Mouse (Mus musculus): Measurements from ENCODE around the gene Mybpc2. TPM values are rescaled to one million over a fixed set of nuclear protein-coding genes. Genes with fewer than 3 reads are reported as not detected.
A peak's percentile ranks its signal among the peaks of the same experiment; 100 is the strongest.

Mybpc2 gene
- polyA plus RNA-seq, 1 experiment from 2014 or later = 0.09 TPM

DNA sequence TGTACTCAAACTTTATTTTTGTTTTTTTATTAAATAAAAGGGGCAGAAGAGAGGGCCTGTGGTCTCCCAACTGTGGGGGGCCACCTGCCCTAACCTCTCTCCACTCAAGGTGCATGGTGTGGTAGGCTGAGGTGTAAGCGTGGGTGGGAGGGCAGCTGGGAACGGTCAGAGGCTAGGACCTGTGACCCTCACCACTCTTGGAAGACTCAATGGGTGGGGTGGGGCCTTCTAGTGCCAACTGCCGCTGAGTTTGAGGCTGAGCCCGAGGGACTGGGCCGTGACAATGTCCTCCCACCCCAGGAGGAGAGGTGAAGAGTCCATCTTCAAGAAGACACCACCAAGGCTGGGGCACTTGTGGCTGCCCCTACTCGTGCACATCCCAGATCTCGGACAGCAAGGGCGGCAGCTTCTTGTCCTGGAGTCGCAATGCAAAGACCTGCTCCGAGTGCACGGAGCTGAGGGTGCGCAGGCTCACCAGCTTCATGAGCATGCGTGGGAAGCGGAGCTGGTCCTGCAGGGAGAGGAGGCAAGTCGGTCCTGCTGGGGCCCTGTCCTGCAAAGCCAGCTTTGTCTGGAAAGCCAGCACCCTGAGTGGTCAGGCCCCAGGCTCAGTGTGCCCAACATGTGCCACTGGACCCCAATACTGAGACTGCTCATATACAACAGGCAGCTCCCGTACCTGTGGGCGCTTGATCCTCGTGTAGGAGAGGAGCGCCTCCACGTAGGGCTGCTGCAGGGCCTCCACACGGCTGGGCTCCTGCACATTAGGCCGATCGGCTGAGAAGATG, 25.4 kb upstream of the Mybpc2 start:
- DNase-seq (ENCODE audit: low spot score) = no peak
- Histone ChIP-seq H3K27ac (replicated peaks; ENCODE audit: low read depth, low read length) (no peak overlapping the region), H3K4me3 (ENCODE audit: low read depth, low read length) (no peak overlapping the region), H3K9ac (ENCODE audit: low read length) (no peak overlapping the region), H3K36me3 (ENCODE audit: control insufficient read depth, insufficient read depth, low read length) (peaks cover 21% of the 10 kb centered on the region), H3K4me1 (ENCODE audit: control insufficient read depth, insufficient read depth, low read length) (peaks cover 10% of the 10 kb centered on the region), H3K27me3 (ENCODE audit: control insufficient read depth, insufficient read depth, low read length) (no peaks in the 10 kb centered on the region), H3K4me2 (ENCODE audit: low read depth, severe bottlenecking) (no peak overlapping the region), H3K9me3 (ENCODE audit: control insufficient read depth, low read length) (no peaks in the 10 kb centered on the region)
- WGBS = 90% methylated on average over 23 of the region's 23 CpGs
- no peak for ATAC-seq (ENCODE audit: insufficient number of reproducible peaks, low FRiP score, low TSS enrichment, low read depth)

DNA sequence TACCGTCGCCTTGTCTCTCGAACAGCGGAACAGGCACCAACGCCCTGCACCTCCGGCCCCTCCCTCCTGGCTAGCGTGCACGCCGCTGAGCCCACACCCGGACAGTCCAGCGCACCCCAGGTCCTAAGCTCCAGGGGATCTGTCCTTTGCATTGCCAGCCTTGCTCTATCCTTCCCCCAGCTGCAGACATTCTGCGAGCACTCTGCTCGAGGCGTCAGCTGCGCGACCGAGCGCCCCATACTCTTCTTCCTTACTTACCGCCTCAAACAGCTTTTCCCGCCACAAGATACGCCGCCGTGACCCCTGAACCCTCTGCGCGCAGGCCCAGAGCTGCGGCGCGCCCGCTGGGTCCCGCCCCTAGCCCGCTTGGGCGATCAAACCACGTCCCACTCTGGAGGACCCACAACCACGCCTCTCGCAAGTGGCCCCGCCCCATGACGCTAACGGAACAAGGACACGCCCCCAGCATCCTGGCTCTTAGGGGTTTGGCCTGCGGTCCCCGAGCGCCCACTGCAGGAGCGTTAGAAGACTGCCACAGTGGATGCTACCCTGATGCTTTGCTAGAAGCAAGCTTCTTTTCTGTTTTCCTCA, 24.1 kb upstream of the Mybpc2 start, which contains the start of gene Pold1:
Gene Pold1 (minus strand): TSS at position 353 of the 591 bp plus-strand sequence.
- no peak within 1 kb of the TSS; the same call in 1 of the 2 replicates for H3K27ac ChIP-seq (replicated peaks; ENCODE audit: low read depth, low read length)
- DNase-seq (ENCODE audit: low spot score) = peak; percentile 100
- H3K4me3 ChIP-seq (ENCODE audit: low read depth, low read length) = peak within 1 kb of the TSS; percentile 65
- peak; percentile 92 for ATAC-seq (ENCODE audit: insufficient number of reproducible peaks, low FRiP score, low TSS enrichment, low read depth)
- H3K36me3 ChIP-seq (ENCODE audit: control insufficient read depth, insufficient read depth, low read length) = peaks cover 21% of the 10 kb centered on the region
- peak within 1 kb of the TSS; percentile 72 for H3K4me2 ChIP-seq (ENCODE audit: low read depth, severe bottlenecking)
- H3K4me1 ChIP-seq (ENCODE audit: control insufficient read depth, insufficient read depth, low read length) = peaks cover 10% of the 10 kb centered on the region
- under 1% methylated on average over 43 of the region's 43 CpGs for WGBS
- H3K9me3 ChIP-seq (ENCODE audit: control insufficient read depth, low read length) = no peaks in the 10 kb centered on the region
- H3K9ac ChIP-seq (ENCODE audit: low read length) = peak within 1 kb of the TSS; percentile 77
- H3K27me3 ChIP-seq (ENCODE audit: control insufficient read depth, insufficient read depth, low read length) = no peaks in the 10 kb centered on the region

GRCm38 (mm10) chr7:44547725-44548124, 23.3 kb upstream of the Mybpc2 start:
- Histone ChIP-seq H3K36me3 (ENCODE audit: control insufficient read depth, insufficient read depth, low read length) (peaks cover 27% of the 10 kb centered on the region), H3K4me2 (ENCODE audit: low read depth, severe bottlenecking) (peak overlapping the region; percentile 72), H3K4me1 (ENCODE audit: control insufficient read depth, insufficient read depth, low read length) (peaks cover 7% of the 10 kb centered on the region), H3K9me3 (ENCODE audit: control insufficient read depth, low read length) (no peaks in the 10 kb centered on the region), H3K27me3 (ENCODE audit: control insufficient read depth, insufficient read depth, low read length) (no peaks in the 10 kb centered on the region), H3K27ac (replicated peaks; ENCODE audit: low read depth, low read length) (no peak overlapping the region), H3K4me3 (ENCODE audit: low read depth, low read length) (peak overlapping the region; percentile 65), H3K9ac (ENCODE audit: low read length) (peak overlapping the region; percentile 77)
- ATAC-seq (ENCODE audit: insufficient number of reproducible peaks, low FRiP score, low TSS enrichment, low read depth) (no peak), DNase-seq (ENCODE audit: low spot score) (no peak)
- WGBS = 22% methylated on average over 5 of the region's 5 CpGs

DNA sequence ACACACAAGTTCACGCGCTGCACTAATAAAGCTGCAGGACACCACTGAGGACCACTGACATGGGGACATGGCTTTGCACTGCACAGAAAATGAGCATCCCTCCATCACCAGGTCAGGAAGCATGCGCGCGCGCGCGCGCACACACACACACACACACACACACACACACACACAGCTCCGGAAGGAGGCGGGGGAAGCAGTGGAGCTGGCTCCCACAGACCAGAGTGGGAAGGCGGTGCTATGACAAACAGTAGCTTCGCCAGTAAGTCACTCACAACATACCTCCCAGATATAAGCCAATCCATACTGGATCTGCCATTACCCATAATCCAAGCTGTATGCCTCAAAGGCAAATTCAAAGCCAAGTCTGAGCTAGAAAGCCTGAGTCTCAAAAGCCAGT, 22.6 kb upstream of the Mybpc2 start:
- Histone ChIP-seq H3K9ac (ENCODE audit: low read length) (no peak overlapping the region; the same call in 1 of the 2 replicates), H3K4me1 (ENCODE audit: control insufficient read depth, insufficient read depth, low read length) (peaks cover 7% of the 10 kb centered on the region), H3K4me2 (ENCODE audit: low read depth, severe bottlenecking) (peak overlapping the region; percentile 72), H3K27ac (replicated peaks; ENCODE audit: low read depth, low read length) (no peak overlapping the region), H3K36me3 (ENCODE audit: control insufficient read depth, insufficient read depth, low read length) (peaks cover 30% of the 10 kb centered on the region), H3K9me3 (ENCODE audit: control insufficient read depth, low read length) (no peaks in the 10 kb centered on the region), H3K4me3 (ENCODE audit: low read depth, low read length) (no peak overlapping the region), H3K27me3 (ENCODE audit: control insufficient read depth, insufficient read depth, low read length) (no peaks in the 10 kb centered on the region)
- 94% methylated on average over 13 of the region's 13 CpGs for WGBS
- ATAC-seq (ENCODE audit: insufficient number of reproducible peaks, low FRiP score, low TSS enrichment, low read depth) = no peak
- DNase-seq (ENCODE audit: low spot score) = no peak

DNA sequence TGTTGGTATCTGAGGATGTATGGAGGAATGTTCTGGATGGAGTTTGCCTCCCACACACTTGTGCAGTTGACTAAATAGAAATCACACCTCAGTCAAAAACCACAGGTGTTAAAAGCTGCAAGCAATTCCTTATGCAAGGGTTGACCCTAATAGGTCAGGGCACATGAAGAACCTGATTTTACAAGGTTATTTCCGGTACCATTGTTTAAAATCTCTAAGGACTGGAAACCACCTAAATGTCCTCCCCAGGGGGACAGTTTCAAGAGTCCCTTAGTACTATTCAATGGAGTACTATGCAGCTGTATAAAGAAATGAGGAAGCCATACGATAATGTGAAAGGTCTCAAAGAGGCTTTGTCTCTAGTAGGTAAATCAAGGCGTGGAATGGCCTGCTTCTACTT, 21.8 kb upstream of the Mybpc2 start:
- Histone ChIP-seq H3K9me3 (ENCODE audit: control insufficient read depth, low read length) (no peaks in the 10 kb centered on the region), H3K27ac (replicated peaks; ENCODE audit: low read depth, low read length) (no peak overlapping the region), H3K27me3 (ENCODE audit: control insufficient read depth, insufficient read depth, low read length) (no peaks in the 10 kb centered on the region), H3K4me2 (ENCODE audit: low read depth, severe bottlenecking) (no peak overlapping the region), H3K4me1 (ENCODE audit: control insufficient read depth, insufficient read depth, low read length) (peaks cover 7% of the 10 kb centered on the region), H3K9ac (ENCODE audit: low read length) (no peak overlapping the region), H3K36me3 (ENCODE audit: control insufficient read depth, insufficient read depth, low read length) (peaks cover 30% of the 10 kb centered on the region), H3K4me3 (ENCODE audit: low read depth, low read length) (no peak overlapping the region)
- over 99% methylated on average over 3 of the region's 3 CpGs for WGBS
- ATAC-seq (ENCODE audit: insufficient number of reproducible peaks, low FRiP score, low TSS enrichment, low read depth) (no peak), DNase-seq (ENCODE audit: low spot score) (no peak)

DNA sequence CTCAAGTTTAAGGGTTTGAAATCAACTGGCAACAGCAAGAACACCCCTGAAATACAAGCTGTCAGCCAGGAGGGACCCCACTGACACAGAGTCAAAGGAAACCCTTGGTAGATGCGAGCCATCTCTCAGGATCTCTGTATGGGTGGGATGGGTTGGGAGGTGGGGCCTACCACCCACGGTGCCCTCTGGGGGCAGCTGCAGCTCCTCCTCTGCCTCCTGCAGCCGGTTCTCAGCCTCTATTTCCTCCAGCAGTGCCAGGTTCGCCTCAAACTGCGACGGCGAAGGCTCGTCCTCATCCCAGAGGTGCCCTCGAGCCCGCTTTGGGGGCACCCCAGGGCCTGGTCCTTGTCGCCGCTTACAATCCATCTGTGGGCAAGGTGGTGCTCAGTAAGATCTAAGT, 18.6 kb upstream of the Mybpc2 start:
- Histone ChIP-seq H3K4me3 (ENCODE audit: low read depth, low read length) (no peak overlapping the region), H3K9me3 (ENCODE audit: control insufficient read depth, low read length) (no peaks in the 10 kb centered on the region), H3K4me2 (ENCODE audit: low read depth, severe bottlenecking) (no peak overlapping the region), H3K36me3 (ENCODE audit: control insufficient read depth, insufficient read depth, low read length) (peaks cover 41% of the 10 kb centered on the region), H3K27ac (replicated peaks; ENCODE audit: low read depth, low read length) (no peak overlapping the region; the same call in 1 of the 2 replicates), H3K27me3 (ENCODE audit: control insufficient read depth, insufficient read depth, low read length) (no peaks in the 10 kb centered on the region), H3K4me1 (ENCODE audit: control insufficient read depth, insufficient read depth, low read length) (peaks cover 7% of the 10 kb centered on the region), H3K9ac (ENCODE audit: low read length) (no peak overlapping the region)
- ATAC-seq (ENCODE audit: insufficient number of reproducible peaks, low FRiP score, low TSS enrichment, low read depth) (no peak), DNase-seq (ENCODE audit: low spot score) (no peak)
- WGBS = 79% methylated on average over 12 of the region's 12 CpGs

GRCm38 (mm10) chr7:44542555-44542954, 18.1 kb upstream of the Mybpc2 start:
- Histone ChIP-seq H3K36me3 (ENCODE audit: control insufficient read depth, insufficient read depth, low read length) (peaks cover 44% of the 10 kb centered on the region), H3K9me3 (ENCODE audit: control insufficient read depth, low read length) (no peaks in the 10 kb centered on the region), H3K4me2 (ENCODE audit: low read depth, severe bottlenecking) (no peak overlapping the region), H3K4me3 (ENCODE audit: low read depth, low read length) (no peak overlapping the region), H3K4me1 (ENCODE audit: control insufficient read depth, insufficient read depth, low read length) (peaks cover 4% of the 10 kb centered on the region), H3K27ac (replicated peaks; ENCODE audit: low read depth, low read length) (no peak overlapping the region), H3K9ac (ENCODE audit: low read length) (no peak overlapping the region), H3K27me3 (ENCODE audit: control insufficient read depth, insufficient read depth, low read length) (no peaks in the 10 kb centered on the region)
- 95% methylated on average over 11 of the region's 11 CpGs for WGBS
- ATAC-seq (ENCODE audit: insufficient number of reproducible peaks, low FRiP score, low TSS enrichment, low read depth) = no peak
- no peak for DNase-seq (ENCODE audit: low spot score)

GRCm38 (mm10) chr7:44538756-44539624, 14.5 kb upstream of the Mybpc2 start:
- Histone ChIP-seq H3K36me3 (ENCODE audit: control insufficient read depth, insufficient read depth, low read length) (peaks cover 52% of the 10 kb centered on the region), H3K4me2 (ENCODE audit: low read depth, severe bottlenecking) (no peak overlapping the region), H3K9me3 (ENCODE audit: control insufficient read depth, low read length) (no peaks in the 10 kb centered on the region), H3K27ac (replicated peaks; ENCODE audit: low read depth, low read length) (no peak overlapping the region), H3K9ac (ENCODE audit: low read length) (no peak overlapping the region), H3K27me3 (ENCODE audit: control insufficient read depth, insufficient read depth, low read length) (no peaks in the 10 kb centered on the region), H3K4me1 (ENCODE audit: control insufficient read depth, insufficient read depth, low read length) (no peaks in the 10 kb centered on the region), H3K4me3 (ENCODE audit: low read depth, low read length) (no peak overlapping the region)
- DNase-seq (ENCODE audit: low spot score) (no peak), ATAC-seq (ENCODE audit: insufficient number of reproducible peaks, low FRiP score, low TSS enrichment, low read depth) (0 out of 2 replicates have a peak, but pooled peaks have one; percentile 22)
- 92% methylated on average over 41 of the region's 41 CpGs for WGBS

All from limb, embryonic 11.5 days (tissue).